Mouse (Mus musculus): ENCODE data around the gene Gm17545. TPM values are rescaled to one million over a fixed set of nuclear protein-coding genes. Genes with fewer than 3 reads are reported as not detected.

Gm17545 gene
- polyA plus RNA-seq, 1 experiment from 2014 or later, result not detected

DNA sequence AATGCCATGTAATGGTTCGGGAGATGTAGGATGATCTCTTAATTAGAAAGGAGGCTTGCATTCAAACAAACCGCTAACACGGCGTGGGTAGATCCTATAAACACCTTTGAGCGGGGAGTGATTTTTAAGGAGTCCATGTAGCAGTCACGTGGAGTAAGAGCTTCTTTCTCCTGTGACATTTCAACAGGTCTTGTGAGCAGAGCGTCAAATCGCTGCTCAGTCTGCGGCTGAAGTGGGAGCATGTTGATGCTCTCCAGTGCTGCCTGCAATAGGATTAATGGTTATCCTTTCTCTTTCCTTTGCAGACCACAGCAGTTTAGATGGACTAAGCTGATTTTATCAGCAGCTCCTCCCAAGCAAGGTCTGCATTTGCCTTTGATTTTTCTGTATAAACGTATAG is 22.2 kb downstream of the Gm17545 start:
- ATAC-seq (ENCODE audit: low read depth), result 0 out of 2 replicates have a peak, but pooled peaks have one; percentile 6
- H3K4me1 ChIP-seq (replicated peaks; ENCODE audit: control insufficient read depth, insufficient read depth, low read length), result peaks cover 4% of the 10 kb centered on the region; the same call in 1 of the 2 replicates
- 3% methylated on average over 10 of the region's 10 CpGs for WGBS

DNA sequence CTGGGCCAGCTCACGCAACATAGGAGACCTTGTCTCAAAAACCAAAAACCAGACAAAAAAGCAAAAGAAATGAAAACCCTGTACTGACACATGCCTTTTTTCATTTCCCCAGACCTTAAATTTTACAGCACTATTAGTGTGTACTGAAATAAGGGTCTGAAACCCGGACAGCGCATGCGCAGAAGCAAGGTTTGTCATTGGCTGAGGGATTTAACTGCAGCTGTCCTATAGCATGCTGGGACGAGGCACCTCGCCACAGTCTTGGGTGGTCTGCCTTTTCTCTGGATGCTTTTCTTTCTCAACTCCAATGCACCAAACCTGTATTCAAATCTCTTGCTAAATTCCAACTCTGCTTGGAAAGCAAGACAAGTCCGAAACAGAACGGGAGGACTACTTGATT is 24.9 kb downstream of the Gm17545 start:
- H3K9ac ChIP-seq (ENCODE audit: low read length), result no peak overlapping the region
- ATAC-seq (ENCODE audit: low read depth), result no peak
- H3K4me1 ChIP-seq (replicated peaks; ENCODE audit: control insufficient read depth, insufficient read depth, low read length), result peaks cover 4% of the 10 kb centered on the region; the same call in 1 of the 2 replicates
- no peak overlapping the region for H3K4me3 ChIP-seq (ENCODE audit: low read length)
- no peak overlapping the region for H3K4me2 ChIP-seq (ENCODE audit: low read depth, low read length)
- no peaks in the 10 kb centered on the region for H3K27me3 ChIP-seq (ENCODE audit: control insufficient read depth, insufficient read depth, low read depth, low read length)
- H3K36me3 ChIP-seq (ENCODE audit: control insufficient read depth, insufficient read depth, low read length), result no peaks in the 10 kb centered on the region
- WGBS, result 91% methylated on average over 8 of the region's 8 CpGs
- H3K27ac ChIP-seq (ENCODE audit: low read length), result no peak overlapping the region
- no peaks in the 10 kb centered on the region for H3K9me3 ChIP-seq (ENCODE audit: control insufficient read depth, low read length)

More for the DNA sequence above, 22.2 kb downstream of the Gm17545 start:
- no peaks in the 10 kb centered on the region for H3K9me3 ChIP-seq (ENCODE audit: control insufficient read depth, low read length)
- no peak overlapping the region; the same call in 1 of the 2 replicates for H3K27ac ChIP-seq (ENCODE audit: low read length)
- peak overlapping the region; percentile 94 for H3K4me2 ChIP-seq (ENCODE audit: low read depth, low read length)
- peak overlapping the region; percentile 80 for H3K4me3 ChIP-seq (ENCODE audit: low read length)
- H3K36me3 ChIP-seq (ENCODE audit: control insufficient read depth, insufficient read depth, low read length), result no peaks in the 10 kb centered on the region
- peak overlapping the region; percentile 76 for H3K9ac ChIP-seq (ENCODE audit: low read length)
- no peaks in the 10 kb centered on the region for H3K27me3 ChIP-seq (ENCODE audit: control insufficient read depth, insufficient read depth, low read depth, low read length)

DNA sequence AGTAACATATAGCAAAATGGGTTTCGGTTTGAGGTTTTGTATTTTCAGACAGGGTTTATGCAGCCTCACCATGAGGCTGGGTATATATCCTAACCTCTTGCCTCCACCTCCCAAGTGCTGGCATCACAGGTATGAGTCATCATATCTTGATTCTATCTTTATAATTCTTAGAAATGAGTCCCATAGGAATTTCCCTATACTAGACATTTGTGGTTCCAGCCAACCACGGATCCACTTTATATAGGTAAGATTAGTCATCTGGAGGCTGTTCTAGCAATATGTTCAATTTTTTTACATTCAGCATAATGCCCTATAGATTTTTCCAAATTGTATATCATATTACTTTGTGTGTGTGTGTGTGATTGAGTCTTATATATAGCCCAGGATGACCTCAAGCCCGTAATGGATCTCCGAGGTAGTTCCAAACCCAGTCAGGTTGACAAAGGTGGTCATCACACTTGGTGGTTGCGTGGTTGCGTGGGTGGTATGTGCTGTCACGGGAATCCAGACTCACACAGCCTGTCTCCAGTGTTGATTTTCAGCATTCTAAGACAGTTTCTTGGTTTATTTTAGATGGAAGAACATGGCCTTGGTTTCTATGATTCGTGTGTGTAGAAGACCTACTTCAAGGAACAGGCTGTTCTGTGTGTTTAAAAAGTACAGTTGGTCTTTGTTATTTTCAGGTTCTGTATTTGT is 29.9 kb downstream of the Gm17545 start:
- H3K9ac ChIP-seq (ENCODE audit: low read length), result no peak overlapping the region
- no peaks in the 10 kb centered on the region for H3K27me3 ChIP-seq (ENCODE audit: control insufficient read depth, insufficient read depth, low read depth, low read length)
- 91% methylated on average over 8 of the region's 8 CpGs for WGBS
- 0 out of 2 replicates have a peak, but pooled peaks have one; percentile 7 for ATAC-seq (ENCODE audit: low read depth)
- H3K36me3 ChIP-seq (ENCODE audit: control insufficient read depth, insufficient read depth, low read length), result no peaks in the 10 kb centered on the region
- no peak overlapping the region for H3K4me2 ChIP-seq (ENCODE audit: low read depth, low read length)
- no peak overlapping the region for H3K27ac ChIP-seq (ENCODE audit: low read length)
- H3K9me3 ChIP-seq (ENCODE audit: control insufficient read depth, low read length), result no peaks in the 10 kb centered on the region
- no peak overlapping the region for H3K4me3 ChIP-seq (ENCODE audit: low read length)
- H3K4me1 ChIP-seq (replicated peaks; ENCODE audit: control insufficient read depth, insufficient read depth, low read length), result no peaks in the 10 kb centered on the region

DNA sequence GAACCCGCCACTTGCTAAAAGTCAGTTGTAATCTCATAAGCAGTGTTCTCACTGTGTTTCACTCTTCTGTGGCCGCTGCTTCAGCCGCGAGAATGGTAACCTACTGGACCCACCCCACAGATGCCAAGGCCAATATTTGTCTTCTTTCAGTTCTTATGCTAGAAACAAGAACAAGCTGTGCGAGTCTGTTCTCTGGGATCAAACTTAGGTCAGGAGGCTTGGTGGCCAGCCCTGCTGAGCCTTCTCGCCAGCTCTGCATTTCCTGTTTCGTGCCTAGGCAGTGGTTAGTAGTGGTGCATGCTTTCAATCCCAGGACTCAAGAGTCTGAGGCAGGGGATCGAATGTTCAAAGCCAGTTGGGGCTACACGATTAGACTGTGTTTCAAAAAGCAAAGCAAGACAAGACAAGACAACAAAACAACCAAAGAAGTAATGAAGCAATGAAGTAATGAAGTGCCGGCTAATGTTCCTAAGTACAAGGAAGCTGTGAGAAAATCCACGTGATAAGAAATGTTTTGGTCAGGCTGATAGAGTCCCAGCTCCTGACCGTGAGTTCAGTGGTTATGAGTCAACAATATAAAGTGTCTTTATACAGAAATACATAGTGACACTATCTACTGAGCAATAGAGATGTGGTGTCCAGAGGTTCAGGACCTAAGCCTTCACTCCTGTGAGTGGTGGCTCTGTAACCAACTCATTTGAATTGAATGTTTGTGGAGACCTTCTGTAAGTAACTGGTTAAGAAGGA is 30.6 kb downstream of the Gm17545 start:
- H3K4me3 ChIP-seq (ENCODE audit: low read length), result no peak overlapping the region
- H3K27me3 ChIP-seq (ENCODE audit: control insufficient read depth, insufficient read depth, low read depth, low read length), result no peaks in the 10 kb centered on the region
- H3K9ac ChIP-seq (ENCODE audit: low read length), result no peak overlapping the region
- H3K4me2 ChIP-seq (ENCODE audit: low read depth, low read length), result no peak overlapping the region
- no peaks in the 10 kb centered on the region for H3K4me1 ChIP-seq (replicated peaks; ENCODE audit: control insufficient read depth, insufficient read depth, low read length)
- 70% methylated on average over 12 of the region's 12 CpGs for WGBS
- no peaks in the 10 kb centered on the region for H3K9me3 ChIP-seq (ENCODE audit: control insufficient read depth, low read length)
- H3K36me3 ChIP-seq (ENCODE audit: control insufficient read depth, insufficient read depth, low read length), result no peaks in the 10 kb centered on the region
- ATAC-seq (ENCODE audit: low read depth), result peak; percentile 57; the same call in 1 of the 2 replicates
- H3K27ac ChIP-seq (ENCODE audit: low read length), result no peak overlapping the region

DNA sequence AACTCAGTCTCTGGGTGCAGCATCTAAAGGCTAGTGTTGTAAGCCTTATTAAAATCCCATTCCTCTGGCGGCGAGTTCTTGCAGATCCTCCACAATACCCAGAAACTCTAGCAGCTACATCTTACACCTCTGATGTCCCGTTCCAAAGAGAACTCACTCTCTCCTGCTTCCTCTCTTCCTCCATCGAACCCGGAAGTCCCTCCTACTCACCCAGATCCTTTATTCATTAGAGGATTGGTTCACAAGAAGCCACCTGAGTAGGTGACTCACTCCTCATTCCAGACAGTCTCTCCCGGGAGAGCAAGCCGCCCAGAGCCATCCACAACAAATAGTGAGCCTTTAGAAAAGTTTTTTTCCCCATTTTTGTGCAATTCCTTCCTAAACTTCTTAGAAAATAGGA is 32.1 kb downstream of the Gm17545 start:
- H3K4me3 ChIP-seq (ENCODE audit: low read length), result no peak overlapping the region
- no peak overlapping the region for H3K9ac ChIP-seq (ENCODE audit: low read length)
- no peak for ATAC-seq (ENCODE audit: low read depth)
- H3K27me3 ChIP-seq (ENCODE audit: control insufficient read depth, insufficient read depth, low read depth, low read length), result no peaks in the 10 kb centered on the region
- 84% methylated on average over 7 of the region's 7 CpGs for WGBS
- no peaks in the 10 kb centered on the region for H3K4me1 ChIP-seq (replicated peaks; ENCODE audit: control insufficient read depth, insufficient read depth, low read length)
- H3K36me3 ChIP-seq (ENCODE audit: control insufficient read depth, insufficient read depth, low read length), result no peaks in the 10 kb centered on the region
- no peak overlapping the region for H3K27ac ChIP-seq (ENCODE audit: low read length)
- H3K4me2 ChIP-seq (ENCODE audit: low read depth, low read length), result no peak overlapping the region
- no peaks in the 10 kb centered on the region for H3K9me3 ChIP-seq (ENCODE audit: control insufficient read depth, low read length)

DNA sequence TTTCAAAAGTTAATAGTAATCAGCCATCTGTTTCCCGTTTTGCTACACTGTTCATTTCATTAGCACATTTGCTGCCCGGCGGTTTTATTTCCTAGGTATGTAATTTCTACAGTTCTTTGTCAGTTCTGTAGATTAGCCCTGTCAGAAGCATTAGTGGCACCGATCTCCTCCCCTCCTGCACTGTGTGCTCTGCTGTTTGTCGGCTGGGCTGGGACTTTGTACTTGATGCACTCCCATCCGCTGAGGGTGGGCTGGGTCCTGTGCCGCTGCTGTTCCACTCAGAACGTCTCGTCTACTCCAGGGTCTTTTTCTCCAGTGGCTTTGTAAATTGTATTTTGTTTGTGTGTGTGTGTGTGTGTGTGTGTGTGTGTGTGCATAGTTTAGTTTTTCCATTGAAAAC is 34.9 kb downstream of the Gm17545 start:
- H3K4me2 ChIP-seq (ENCODE audit: low read depth, low read length), result no peak overlapping the region
- no peaks in the 10 kb centered on the region for H3K9me3 ChIP-seq (ENCODE audit: control insufficient read depth, low read length)
- H3K4me3 ChIP-seq (ENCODE audit: low read length), result no peak overlapping the region
- H3K27ac ChIP-seq (ENCODE audit: low read length), result no peak overlapping the region
- H3K9ac ChIP-seq (ENCODE audit: low read length), result no peak overlapping the region
- no peaks in the 10 kb centered on the region for H3K4me1 ChIP-seq (replicated peaks; ENCODE audit: control insufficient read depth, insufficient read depth, low read length)
- no peaks in the 10 kb centered on the region for H3K27me3 ChIP-seq (ENCODE audit: control insufficient read depth, insufficient read depth, low read depth, low read length)
- 39% methylated on average over 9 of the region's 9 CpGs for WGBS
- no peaks in the 10 kb centered on the region for H3K36me3 ChIP-seq (ENCODE audit: control insufficient read depth, insufficient read depth, low read length)
- no peak for ATAC-seq (ENCODE audit: low read depth)

DNA sequence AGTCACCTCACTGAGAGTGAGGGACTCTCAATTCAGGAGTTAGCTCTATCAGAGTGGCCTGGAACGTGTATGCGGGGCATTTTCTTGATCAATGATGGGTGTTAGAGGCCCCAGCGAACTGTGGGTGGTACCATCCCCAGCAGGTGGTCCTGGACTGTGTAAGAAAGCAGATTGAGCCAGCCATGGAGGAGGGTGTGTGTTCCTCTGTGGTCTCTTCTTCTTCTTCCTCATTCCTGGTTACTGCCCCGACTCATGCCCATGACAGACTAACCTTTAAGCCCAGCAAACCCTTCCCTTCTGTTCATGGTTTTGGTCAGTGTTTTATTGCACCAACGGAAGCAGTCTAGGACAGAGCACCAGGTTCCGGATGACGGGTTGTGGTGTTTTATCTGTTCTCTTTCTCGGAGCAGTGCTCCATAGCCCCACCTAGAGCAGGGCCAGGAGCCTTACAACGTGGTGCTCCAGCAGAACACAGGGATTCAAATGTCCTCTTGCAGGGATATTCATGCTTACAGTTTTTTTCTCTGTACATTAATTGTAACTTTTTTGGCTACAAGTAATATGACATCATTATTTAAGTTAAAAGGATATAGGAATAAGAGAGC is 40.2 kb downstream of the Gm17545 start:
- Histone ChIP-seq H3K36me3 (ENCODE audit: control insufficient read depth, insufficient read depth, low read length) (no peaks in the 10 kb centered on the region), H3K4me1 (replicated peaks; ENCODE audit: control insufficient read depth, insufficient read depth, low read length) (no peaks in the 10 kb centered on the region), H3K4me3 (ENCODE audit: low read length) (no peak overlapping the region), H3K4me2 (ENCODE audit: low read depth, low read length) (no peak overlapping the region), H3K27me3 (ENCODE audit: control insufficient read depth, insufficient read depth, low read depth, low read length) (no peaks in the 10 kb centered on the region), H3K9ac (ENCODE audit: low read length) (no peak overlapping the region), H3K9me3 (ENCODE audit: control insufficient read depth, low read length) (no peaks in the 10 kb centered on the region), H3K27ac (ENCODE audit: low read length) (no peak overlapping the region)
- 79% methylated on average over 9 of the region's 9 CpGs for WGBS
- no peak for ATAC-seq (ENCODE audit: low read depth)

GRCm38 (mm10) chr9:22495133-22495532 is 41.0 kb downstream of the Gm17545 start:
- Histone ChIP-seq H3K9me3 (ENCODE audit: control insufficient read depth, low read length) (no peaks in the 10 kb centered on the region), H3K27ac (ENCODE audit: low read length) (no peak overlapping the region), H3K4me2 (ENCODE audit: low read depth, low read length) (no peak overlapping the region), H3K4me1 (replicated peaks; ENCODE audit: control insufficient read depth, insufficient read depth, low read length) (no peaks in the 10 kb centered on the region), H3K36me3 (ENCODE audit: control insufficient read depth, insufficient read depth, low read length) (no peaks in the 10 kb centered on the region), H3K4me3 (ENCODE audit: low read length) (no peak overlapping the region), H3K9ac (ENCODE audit: low read length) (no peak overlapping the region), H3K27me3 (ENCODE audit: control insufficient read depth, insufficient read depth, low read depth, low read length) (no peaks in the 10 kb centered on the region)
- ATAC-seq (ENCODE audit: low read depth), result no peak
- WGBS, result 94% methylated on average over 2 of the region's 2 CpGs

DNA sequence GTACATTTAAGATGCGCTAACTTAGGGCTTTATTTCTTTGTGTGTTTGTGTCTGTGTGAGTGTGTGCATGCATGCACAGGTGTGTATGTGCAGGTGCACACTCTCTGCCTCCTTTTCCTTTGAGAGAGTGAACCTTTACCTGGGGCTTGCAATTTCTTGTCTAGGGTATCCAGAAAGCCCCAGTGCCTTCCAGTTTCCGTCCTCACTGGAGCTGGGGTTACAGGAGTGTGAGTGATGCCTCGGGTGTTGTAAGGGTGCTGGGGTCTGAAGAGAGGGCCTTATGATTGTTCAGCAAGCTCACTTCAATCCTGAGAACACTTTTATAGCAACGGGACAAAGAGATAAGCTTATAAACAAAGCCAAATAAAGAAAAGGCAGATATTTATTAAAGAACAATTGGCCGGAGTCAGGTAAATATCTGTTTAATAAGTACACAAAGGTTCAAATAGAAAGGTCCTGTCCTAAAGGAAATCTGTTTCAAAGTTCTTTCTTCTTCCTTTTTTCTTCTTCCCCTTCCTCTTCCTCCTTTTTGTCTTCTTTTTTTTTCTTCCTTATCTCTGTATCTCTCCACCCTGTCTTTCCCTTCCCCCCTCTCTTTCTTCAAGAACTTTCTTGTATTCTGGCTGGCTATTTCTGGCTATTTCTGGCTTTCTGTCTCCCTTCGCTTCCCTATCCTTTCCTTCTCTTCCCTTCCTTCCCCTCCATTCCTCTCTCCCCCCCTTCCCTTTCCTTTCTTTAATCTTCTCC is 43.1 kb downstream of the Gm17545 start:
- H3K9ac ChIP-seq (ENCODE audit: low read length), result no peak overlapping the region
- H3K9me3 ChIP-seq (ENCODE audit: control insufficient read depth, low read length), result no peaks in the 10 kb centered on the region
- no peaks in the 10 kb centered on the region for H3K36me3 ChIP-seq (ENCODE audit: control insufficient read depth, insufficient read depth, low read length)
- H3K4me1 ChIP-seq (replicated peaks; ENCODE audit: control insufficient read depth, insufficient read depth, low read length), result no peaks in the 10 kb centered on the region
- WGBS, result 66% methylated on average over 6 of the region's 6 CpGs
- no peaks in the 10 kb centered on the region for H3K27me3 ChIP-seq (ENCODE audit: control insufficient read depth, insufficient read depth, low read depth, low read length)
- no peak overlapping the region for H3K4me2 ChIP-seq (ENCODE audit: low read depth, low read length)
- H3K27ac ChIP-seq (ENCODE audit: low read length), result no peak overlapping the region
- no peak for ATAC-seq (ENCODE audit: low read depth)
- H3K4me3 ChIP-seq (ENCODE audit: low read length), result no peak overlapping the region
